Comparison of ENCODE assay signal across 8 mouse cellular contexts in genomic region chr2:26627921-26628739, GRCm38 (mm10). TPM values are rescaled to one million over a fixed set of nuclear protein-coding genes. Genes with fewer than 3 reads are reported as not detected.
DNase-seq lines count a peak whose midpoint lies in the region; ATAC-seq lines count a peak whose summit lies in the region.

Gene Fam69b, plus strand, starts transcription at chr2:26628457.

- DNase-seq in adrenal gland, adult 8-10 months = peak; percentile 48
- peak; percentile 95 for DNase-seq in embryo, embryonic 10 days (ENCODE audit: low spot score)
- peak; percentile 44 for DNase-seq in gastrocnemius, postnatal 25 days
- DNase-seq in left cerebral cortex, adult 8-10 months (ENCODE audit: low spot score in 2 of 2) = peak; percentile 60 to 89
- peak; percentile 76 to 88 for DNase-seq in lung, postnatal 4 days
- DNase-seq in right cerebral cortex, postnatal 10 days (ENCODE audit: low spot score in 2 of 2) = peak; percentile 94 to 95
- DNase-seq in c-Kit-positive CD71-positive TER-119-positive erythroid progenitor cells, embryonic 14.5 days (ENCODE audit: low spot score) = no peak

- peak; percentile 66 for ATAC-seq in inflammation-experienced regulatory T-cells, adult 6 months

RNA-seq across cellular contexts. Expression of gene Fam69b, which starts in this region (rescaled TPM):
- total RNA-seq in adrenal gland, adult 8-10 months (2022) = 10 to 100 TPM in 2 of 4 experiments, 1 to 10 TPM in 2; 9.1 to 11.9 (median 10.4) TPM
- total RNA-seq in gastrocnemius, postnatal 25 days (2021) = 1 to 10 TPM; 1.3 to 2.5 TPM
- 1 to 10 TPM; 1.2 to 4.2 (median 2.1) TPM for polyA plus RNA-seq in inflammation-experienced regulatory T-cells, adult 6 months (2017; shearing (Covaris generic))
- 10 to 100 TPM; 69.1 to 74.8 (median 73.2) TPM for total RNA-seq in left cerebral cortex, adult 8-10 months (2022)

Comparison
In these comparisons a context has a peak if more than half of its experiments do, and no peak if none do; other contexts are left out.
1. RNA of gene Fam69b (total RNA-seq): 69.1 to 74.8 TPM in left cerebral cortex, adult 8-10 months; 9.1 to 11.9 TPM in adrenal gland, adult 8-10 months and 1.3 to 2.5 TPM in gastrocnemius, postnatal 25 days; every median in the first group is over 4 times any median in the second.